Mouse (Mus musculus): ENCODE data around the gene Mrvi1.

Mrvi1 gene

GRCm38 (mm10) chr7:110881746-110882333 is 100.4 kb downstream of the Mrvi1 start:
- DNase-seq (ENCODE audit: low spot score) = no peak

GRCm38 (mm10) chr7:110878028-110878427 is 104.2 kb downstream of the Mrvi1 start:
- no peak for DNase-seq (ENCODE audit: low spot score)

- no peak for DNase-seq (ENCODE audit: low spot score)
These were observed 105.3 kb downstream of the Mrvi1 start for GRCm38 (mm10) chr7:110876965-110877364.

DNA sequence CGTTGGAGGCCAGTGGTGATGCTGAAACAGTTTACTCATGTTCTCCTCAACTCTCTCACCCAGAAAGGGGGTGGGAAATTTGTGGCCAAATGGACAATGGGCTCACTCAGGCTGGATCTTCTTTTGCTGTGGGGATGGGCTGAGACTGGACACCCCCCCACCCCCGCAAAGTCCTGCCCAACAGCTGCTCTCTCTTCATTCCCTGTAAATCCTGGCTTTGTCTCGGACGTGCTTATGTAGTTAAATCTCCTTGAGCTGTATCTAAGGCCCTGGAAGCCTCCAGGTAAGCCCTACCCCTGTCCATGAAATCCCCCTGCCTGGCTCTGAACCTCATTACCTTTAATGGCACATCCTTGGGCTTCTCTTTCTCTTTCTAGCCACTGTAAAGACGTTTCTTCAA is 113.5 kb downstream of the Mrvi1 start:
- DNase-seq (ENCODE audit: low spot score) = no peak

- DNase-seq (ENCODE audit: low spot score) = no peak
These were observed 115.1 kb downstream of the Mrvi1 start for GRCm38 (mm10) chr7:110867116-110867515.

DNA sequence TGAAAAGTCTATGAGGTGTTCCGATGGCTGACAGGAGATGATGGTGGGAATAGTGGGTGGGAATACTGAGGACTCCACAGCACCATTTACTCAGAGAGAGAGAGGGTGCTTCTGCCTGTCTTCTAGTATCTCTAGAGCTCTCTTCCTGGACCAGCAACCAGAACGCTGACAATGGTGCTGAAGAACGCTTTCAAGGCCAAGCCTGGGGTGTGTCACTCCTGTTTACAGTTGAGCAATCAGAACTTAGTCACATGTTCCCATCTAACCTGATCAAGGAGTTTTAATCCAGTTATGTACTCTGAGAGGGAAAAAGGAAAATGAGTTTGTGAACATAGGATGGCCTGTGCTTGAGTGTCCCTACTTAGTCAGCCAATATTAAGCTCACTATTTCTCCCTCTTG is 116.2 kb downstream of the Mrvi1 start:
- no peak for DNase-seq (ENCODE audit: low spot score)

GRCm38 (mm10) chr7:110865570-110865969 is 116.7 kb downstream of the Mrvi1 start:
- DNase-seq (ENCODE audit: low spot score) = no peak

- DNase-seq (ENCODE audit: low spot score) = no peak
These were observed 117.2 kb downstream of the Mrvi1 start for GRCm38 (mm10) chr7:110865038-110865437.

DNA sequence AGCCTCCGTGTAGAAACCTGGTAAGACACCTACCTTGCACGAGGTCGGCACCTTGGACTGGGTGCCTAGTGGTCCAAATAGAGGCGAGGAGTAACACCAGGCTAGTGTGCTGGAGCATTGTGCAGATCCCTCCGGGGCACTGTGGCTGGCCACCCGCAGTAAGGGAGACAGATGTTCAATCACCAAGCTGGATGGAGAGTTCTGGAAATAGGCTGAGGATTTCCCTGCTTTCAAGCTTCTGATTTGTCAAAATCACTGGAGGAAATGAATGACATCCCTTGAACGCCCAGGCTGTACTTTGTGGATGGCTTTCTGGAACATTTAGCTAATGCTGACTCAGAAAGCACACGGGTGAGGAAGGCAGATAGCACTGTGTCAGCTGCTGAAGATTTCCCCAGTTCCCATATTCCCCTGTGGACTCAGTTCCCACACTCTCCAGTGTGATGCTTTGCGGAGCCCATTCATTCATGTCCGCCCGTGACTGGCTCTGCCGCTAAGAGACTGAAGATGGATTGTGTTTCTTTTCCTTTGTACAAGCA is 119.4 kb downstream of the Mrvi1 start, which contains the start of gene Lyve1:
Gene Lyve1, minus strand, starts transcription at position 489 of the 539 bp plus-strand sequence.
- no peak for DNase-seq (ENCODE audit: low spot score)

GRCm38 (mm10) chr7:110860129-110860528 is 122.1 kb downstream of the Mrvi1 start:
- no peak for DNase-seq (ENCODE audit: low spot score)

GRCm38 (mm10) chr7:110855604-110856003 is 126.7 kb downstream of the Mrvi1 start:
- DNase-seq (ENCODE audit: low spot score) = no peak

DNA sequence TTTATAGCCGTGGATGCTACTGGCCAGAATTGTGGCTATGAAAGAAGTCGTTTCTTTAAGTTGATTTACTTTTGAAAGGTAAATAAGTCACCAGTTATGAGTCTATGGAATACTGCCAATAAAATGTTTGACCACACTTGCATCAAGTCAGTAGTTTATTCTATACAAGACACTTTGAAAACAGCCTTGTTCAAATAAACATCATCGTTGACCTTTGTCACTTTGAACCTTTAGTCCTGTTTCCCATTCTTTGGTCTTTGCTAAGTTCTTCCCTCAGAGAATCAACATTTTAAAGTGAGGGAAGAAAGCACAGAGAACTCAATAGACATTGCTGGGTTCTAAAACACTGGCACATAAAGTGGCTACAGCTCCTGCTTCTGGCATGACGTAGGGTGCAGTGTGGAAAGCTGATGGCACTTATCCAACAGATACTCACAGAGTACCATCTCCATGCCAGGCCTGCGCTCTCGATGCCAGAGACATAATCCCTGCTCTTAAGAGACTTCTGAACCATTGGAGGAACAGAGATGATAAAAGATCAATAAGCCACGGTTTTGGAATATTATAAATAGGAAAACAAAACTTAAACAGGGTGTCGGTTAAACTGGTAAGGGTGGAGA is 127.2 kb downstream of the Mrvi1 start:
- DNase-seq (ENCODE audit: low spot score) = no peak

- DNase-seq (ENCODE audit: low spot score) = no peak
These were observed 127.7 kb downstream of the Mrvi1 start for GRCm38 (mm10) chr7:110854519-110854918.

- DNase-seq (ENCODE audit: low spot score) = no peak
These were observed 128.7 kb downstream of the Mrvi1 start for GRCm38 (mm10) chr7:110853611-110854010.

DNA sequence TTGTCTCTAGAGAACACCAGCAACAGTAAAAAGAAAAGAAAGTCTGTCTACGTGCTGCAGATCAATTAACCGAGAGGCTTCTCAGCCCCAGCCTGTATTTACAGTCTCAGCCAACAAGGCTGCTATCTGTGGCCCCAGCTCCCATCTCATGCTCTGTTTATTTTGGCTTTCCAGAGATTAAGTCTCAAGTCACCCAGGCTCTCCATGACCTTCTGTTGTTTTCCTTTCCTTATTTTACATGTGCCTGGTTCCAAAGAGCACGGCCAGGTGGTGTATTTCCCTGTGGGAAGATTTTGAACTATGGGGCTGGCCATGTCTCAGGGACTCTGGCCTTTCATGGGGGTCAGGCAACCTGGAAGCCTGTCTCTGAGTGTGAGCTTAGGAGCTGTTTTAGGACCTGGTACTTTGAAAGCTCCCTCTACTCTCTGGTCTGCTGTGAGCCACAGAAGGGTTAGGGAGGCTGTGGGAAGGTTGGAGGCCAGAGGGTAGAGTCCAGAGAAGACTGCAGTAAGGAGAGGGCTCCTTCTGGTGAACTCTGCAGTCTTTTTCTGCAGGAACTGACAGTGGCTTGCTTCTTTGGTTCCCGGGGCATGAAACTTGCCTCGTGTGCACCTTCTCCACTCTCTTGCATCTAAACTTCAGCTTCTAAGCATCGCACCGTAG is 130.6 kb downstream of the Mrvi1 start:
- DNase-seq (ENCODE audit: low spot score) = no peak

DNA sequence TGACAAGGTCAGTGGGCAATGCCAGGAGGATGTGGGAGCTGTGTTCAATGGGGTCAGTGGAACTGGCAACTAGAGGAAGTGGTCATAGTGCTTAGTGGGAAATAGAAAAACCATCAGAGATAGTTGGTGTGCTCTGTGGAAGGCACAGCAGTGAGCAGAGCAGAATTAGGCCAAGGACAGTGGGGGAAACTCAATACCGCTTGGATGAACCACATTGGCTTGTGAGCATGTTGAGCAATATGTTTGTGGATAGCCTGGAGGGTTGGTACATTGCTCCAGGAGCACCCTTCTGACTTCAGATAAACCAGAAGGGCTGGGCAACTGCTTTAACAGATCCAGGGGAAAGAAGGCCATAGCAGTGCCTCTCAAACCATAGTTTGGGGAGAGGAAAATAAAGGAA is 133.9 kb downstream of the Mrvi1 start:
- DNase-seq (ENCODE audit: low spot score) = no peak

- DNase-seq (ENCODE audit: low spot score) = no peak
These were observed 134.9 kb downstream of the Mrvi1 start for GRCm38 (mm10) chr7:110847321-110847720.

GRCm38 (mm10) chr7:110843916-110844874 is 138.1 kb downstream of the Mrvi1 start, which contains the start of gene Rnf141:
Gene Rnf141 (minus strand): TSS chr7:110844457.
- DNase-seq (ENCODE audit: low spot score) = peak; percentile 94

- no peak for DNase-seq (ENCODE audit: low spot score)
These were observed 141.9 kb downstream of the Mrvi1 start for GRCm38 (mm10) chr7:110840332-110840731.

GRCm38 (mm10) chr7:110834522-110834921 is 147.7 kb downstream of the Mrvi1 start:
- no peak for DNase-seq (ENCODE audit: low spot score)

GRCm38 (mm10) chr7:110834018-110834417 is 148.2 kb downstream of the Mrvi1 start:
- no peak for DNase-seq (ENCODE audit: low spot score)

DNA sequence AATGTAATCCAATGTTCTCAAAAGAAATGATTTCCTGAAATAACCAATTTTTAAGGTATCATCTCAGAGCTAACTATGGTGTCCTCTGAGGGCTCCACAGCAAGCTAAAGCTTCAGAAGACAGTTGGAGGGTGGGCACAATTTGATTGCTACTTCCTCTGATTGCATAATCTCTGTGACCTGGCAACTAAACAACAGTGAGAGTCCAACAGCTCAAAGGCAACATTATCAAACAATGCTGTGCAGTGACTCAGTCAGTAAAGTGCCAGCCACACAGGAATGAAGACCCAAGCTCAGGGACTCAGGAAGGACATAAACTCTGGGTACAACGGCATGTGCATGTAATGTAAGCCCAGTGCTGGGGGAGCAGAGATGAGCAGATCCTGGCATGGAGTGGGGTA is 149.2 kb downstream of the Mrvi1 start:
- DNase-seq (ENCODE audit: low spot score) = no peak

Data from T-cell, adult 2 months (primary cell).